Mouse (Mus musculus) midbrain, postnatal 0 days (tissue): ENCODE measurements around the gene Fuca1. TPM values are rescaled to one million over a fixed set of nuclear protein-coding genes. Genes with fewer than 3 reads are reported as not detected.

Source experiments
- ATAC-seq: fragments of 200-750 bp; cut with Nextera tagmentation; 2 replicates; pipeline ENCODE4 v1.8.0; 2017; ENCODE audit warnings: moderate number of reproducible peaks, mild to moderate bottlenecking, moderate TSS enrichment, moderate library complexity; ENCODE audit not compliant: low FRiP score
- DNase-seq: peaks from one replicate; pipeline ENCODE4 v3.0.0-alpha.2; 2015; ENCODE audit warnings: low spot score
- H3K27ac ChIP-seq: fragments of 300-500 bp; sonication (generic); 2 replicates; pipeline ENCODE4 v1.5.1; 2014; ENCODE audit warnings: low read depth, mild to moderate bottlenecking, low read length, mixed read lengths
- H3K27me3 ChIP-seq: fragments of 300-500 bp; sonication (generic); 2 replicates; pipeline ENCODE4 v1.6.1; 2014; ENCODE audit warnings: low read length, control low read depth, mixed read lengths; ENCODE audit not compliant: insufficient read depth
- H3K36me3 ChIP-seq: fragments of 300-500 bp; sonication (generic); 2 replicates; pipeline ENCODE4 v1.6.1; 2014; ENCODE audit warnings: low read length, control low read depth, mixed read lengths; ENCODE audit not compliant: insufficient read depth
- H3K4me1 ChIP-seq: fragments of 300-500 bp; sonication (generic); 2 replicates; pipeline ENCODE4 v1.6.1; 2014; ENCODE audit warnings: mild to moderate bottlenecking, control low read depth, antibody characterized with exemption, low read length, mixed read lengths; ENCODE audit not compliant: insufficient read depth
- H3K4me2 ChIP-seq: fragments of 300-500 bp; sonication (generic); 2 replicates; pipeline ENCODE4 v1.6.1; 2014; ENCODE audit warnings: low read depth, mild to moderate bottlenecking, low read length, mixed read lengths; ENCODE audit not compliant: poor library complexity, severe bottlenecking
- H3K4me3 ChIP-seq: fragments of 300-500 bp; sonication (generic); 2 replicates; pipeline ENCODE4 v1.5.1; 2014; ENCODE audit warnings: low read depth, mild to moderate bottlenecking, low read length, moderate library complexity
- H3K9ac ChIP-seq: fragments of 300-500 bp; sonication (generic); replicated peaks from 2 replicates; pipeline ENCODE4 v1.6.1; 2014; ENCODE audit warnings: mild to moderate bottlenecking, low read length, moderate library complexity, mixed read lengths; ENCODE audit not compliant: poor library complexity, severe bottlenecking
- H3K9me3 ChIP-seq: fragments of 300-500 bp; sonication (generic); 2 replicates; pipeline ENCODE4 v1.6.1; 2016; ENCODE audit warnings: low read length, control low read depth
- CTCF ChIP-seq: IDR thresholded peaks from 2 replicates; pipeline ENCODE4 v1.5.1; 2016; ENCODE audit warnings: antibody characterized with exemption, mild to moderate bottlenecking
- WGBS: fragments of 180-500 bp; shearing (Covaris S2); extraction: QIAGEN DNeasy Blood & Tissue Kit; methylation state at CpG from one replicate; pipeline ENCODE4 v1.1.7; 2014; 5-methylcytosine and 5-hydroxymethylcytosine counted together
- polyA plus RNA-seq: library from polyadenylated mRNA; unstranded; fragments of >200 nt; fragmentation: Nextera tagmentation; extraction: Ambion mirVana; gene quantifications from 2 replicates; pipeline ENCODE4 v1.2.1, GENCODE M21; 2015
- total RNA-seq: library from RNA; depleted of rRNA; stranded (reverse); fragments of >200 nt; gene quantifications from 2 replicates; pipeline ENCODE4 v1.2.3, GENCODE M21; 2014; rRNA removed

The Fuca1 gene
- total RNA-seq (37.8 and 38.8 TPM in 2 replicates), polyA plus RNA-seq (92.7 and 93.7 TPM in 2 replicates)

DNA sequence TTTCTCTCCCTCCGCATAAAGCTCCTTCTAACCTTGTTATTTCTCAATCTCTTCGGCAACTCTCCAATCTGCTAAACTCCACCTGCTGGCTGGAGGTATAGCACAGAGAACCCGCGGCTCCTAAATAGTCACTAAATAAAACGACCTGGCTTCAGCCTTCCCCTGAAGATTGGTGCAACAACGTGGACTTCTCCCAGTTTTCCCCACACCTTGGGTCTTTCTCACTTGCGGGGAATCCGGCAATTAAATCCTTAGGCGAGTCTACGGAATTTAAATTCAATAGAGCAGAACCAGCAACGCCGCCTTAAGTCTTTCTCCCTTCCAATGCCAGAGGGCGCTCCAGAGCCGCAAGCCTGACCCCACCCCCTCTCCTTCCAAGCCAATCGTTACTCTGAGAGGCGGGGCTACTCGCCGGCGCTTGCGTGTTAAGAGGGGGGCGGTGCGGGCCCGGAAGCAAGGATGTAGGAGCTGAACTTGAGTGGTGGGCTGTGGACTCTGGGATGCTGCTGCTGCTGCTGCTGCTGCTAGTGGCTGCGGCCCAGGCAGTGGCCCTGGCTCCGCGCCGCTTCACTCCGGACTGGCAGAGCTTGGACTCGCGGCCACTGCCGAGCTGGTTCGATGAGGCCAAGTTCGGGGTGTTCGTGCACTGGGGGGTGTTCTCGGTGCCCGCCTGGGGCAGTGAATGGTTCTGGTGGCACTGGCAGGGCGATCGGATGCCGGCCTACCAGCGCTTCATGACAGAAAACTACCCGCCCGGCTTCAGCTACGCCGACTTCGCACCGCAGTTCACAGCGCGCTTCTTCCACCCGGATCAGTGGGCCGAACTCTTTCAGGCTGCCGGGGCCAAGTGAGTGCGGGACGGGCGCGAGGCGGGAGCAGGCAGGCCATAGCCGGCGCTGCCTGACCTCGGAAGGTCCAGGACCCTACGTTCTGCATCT lies at the start of gene Fuca1:
TSS of gene Fuca1 (plus strand) at position 432 of the 938 bp plus-strand sequence.
- Histone ChIP-seq H3K4me3 (peak within 1 kb of the TSS; percentile 57), H3K27ac (peak within 1 kb of the TSS; percentile 75), H3K9me3 (no peaks in the 10 kb centered on the region), H3K4me2 (peak within 1 kb of the TSS; percentile 87), H3K4me1 (peaks cover 5% of the 10 kb centered on the region; the same call in 1 of the 2 replicates), H3K9ac (peak within 1 kb of the TSS; percentile 78), H3K36me3 (peaks cover 7% of the 10 kb centered on the region; the same call in 1 of the 2 replicates), H3K27me3 (no peaks in the 10 kb centered on the region)
- 1% methylated on average over 60 of the region's 60 CpGs for WGBS
- DNase-seq, result peak; percentile 98
- peak; percentile 85 for TF ChIP-seq CTCF
- ATAC-seq, result peak; percentile 98

DNA sequence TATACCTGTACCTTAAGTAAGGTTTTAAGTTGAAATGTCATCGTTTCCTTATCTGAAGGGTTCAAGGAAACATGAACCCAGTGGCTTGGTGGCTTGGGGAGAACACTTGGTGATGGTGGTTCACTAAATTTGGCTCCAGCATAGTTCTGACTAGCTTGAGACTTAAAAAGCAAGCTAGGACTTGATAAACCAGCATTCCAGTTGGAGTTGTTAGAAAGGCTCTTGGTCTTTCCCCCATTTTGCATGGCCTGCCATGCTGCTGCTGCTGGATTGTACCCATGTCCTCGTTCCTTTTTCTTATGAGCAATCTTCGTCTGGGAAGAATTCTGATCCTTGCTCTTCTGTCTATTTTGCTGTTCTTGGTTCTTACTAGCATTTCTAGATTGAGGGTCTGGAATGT lies 48.5 kb upstream of the Fuca1 start:
- no peak for TF ChIP-seq CTCF
- peaks cover 17% of the 10 kb centered on the region; the same call in 1 of the 2 replicates for H3K4me1 ChIP-seq
- no peak for ATAC-seq

DNA sequence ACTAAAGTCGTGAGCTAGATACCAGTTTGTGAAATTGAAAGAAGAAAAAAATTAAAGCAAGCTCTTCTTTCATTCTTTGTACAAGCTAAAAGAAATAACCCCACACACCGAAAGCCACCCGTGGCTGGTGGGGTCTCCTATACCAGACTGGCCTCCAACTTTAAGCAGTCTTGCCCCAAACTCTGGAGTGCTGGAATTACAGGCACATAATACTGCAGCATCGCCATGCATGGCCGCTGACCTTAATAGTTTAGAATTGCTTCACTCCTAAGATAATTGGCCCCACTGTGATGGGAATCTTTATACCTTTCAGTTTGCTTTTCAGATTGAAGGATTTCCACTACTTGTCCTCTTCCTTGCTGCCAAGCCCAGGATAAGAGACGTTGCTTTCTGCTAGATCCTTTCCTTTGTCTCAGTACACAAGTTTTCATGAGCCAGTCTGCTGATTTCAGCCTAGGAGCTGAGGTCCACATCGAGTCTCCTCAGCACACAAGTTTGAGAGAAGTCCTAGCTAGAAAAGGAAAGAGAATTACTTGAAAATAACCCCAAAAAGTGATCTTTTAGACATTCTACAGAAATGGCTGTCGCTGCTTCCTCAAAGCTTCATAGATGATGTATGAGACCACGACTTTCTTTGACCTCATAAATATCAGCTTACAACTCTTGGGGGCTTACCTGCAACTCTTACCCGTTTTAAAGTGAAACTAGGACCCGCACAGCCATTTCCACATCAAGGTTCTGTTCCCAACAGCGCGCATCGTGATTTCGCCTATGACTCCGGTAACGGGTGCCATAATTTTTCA lies 47.7 kb upstream of the Fuca1 start:
- ATAC-seq (no peak), DNase-seq (no peak)
- H3K27me3 ChIP-seq, result no peaks in the 10 kb centered on the region
- TF ChIP-seq CTCF, result no peak
- H3K36me3 ChIP-seq, result no peaks in the 10 kb centered on the region
- peak overlapping the region; percentile 89 for H3K9ac ChIP-seq
- peaks cover 17% of the 10 kb centered on the region; the same call in 1 of the 2 replicates for H3K4me1 ChIP-seq
- H3K27ac ChIP-seq, result peak overlapping the region; percentile 100
- no peaks in the 10 kb centered on the region for H3K9me3 ChIP-seq
- H3K4me2 ChIP-seq, result peak overlapping the region; percentile 75
- 5% methylated on average over 17 of the region's 17 CpGs for WGBS
- H3K4me3 ChIP-seq, result peak overlapping the region; percentile 72

More for the DNA sequence above, 48.5 kb upstream of the Fuca1 start:
- Histone ChIP-seq H3K4me2 (peak overlapping the region; percentile 75), H3K9me3 (no peaks in the 10 kb centered on the region), H3K4me3 (peak overlapping the region; percentile 72), H3K27ac (peak overlapping the region; percentile 100; the same call in 1 of the 2 replicates), H3K9ac (0 out of 2 replicates have a peak overlapping the region, but pooled peaks have one; percentile 89), H3K27me3 (no peaks in the 10 kb centered on the region), H3K36me3 (no peaks in the 10 kb centered on the region)
- WGBS, result 40% methylated on average over 3 of the region's 3 CpGs
- DNase-seq, result no peak

DNA sequence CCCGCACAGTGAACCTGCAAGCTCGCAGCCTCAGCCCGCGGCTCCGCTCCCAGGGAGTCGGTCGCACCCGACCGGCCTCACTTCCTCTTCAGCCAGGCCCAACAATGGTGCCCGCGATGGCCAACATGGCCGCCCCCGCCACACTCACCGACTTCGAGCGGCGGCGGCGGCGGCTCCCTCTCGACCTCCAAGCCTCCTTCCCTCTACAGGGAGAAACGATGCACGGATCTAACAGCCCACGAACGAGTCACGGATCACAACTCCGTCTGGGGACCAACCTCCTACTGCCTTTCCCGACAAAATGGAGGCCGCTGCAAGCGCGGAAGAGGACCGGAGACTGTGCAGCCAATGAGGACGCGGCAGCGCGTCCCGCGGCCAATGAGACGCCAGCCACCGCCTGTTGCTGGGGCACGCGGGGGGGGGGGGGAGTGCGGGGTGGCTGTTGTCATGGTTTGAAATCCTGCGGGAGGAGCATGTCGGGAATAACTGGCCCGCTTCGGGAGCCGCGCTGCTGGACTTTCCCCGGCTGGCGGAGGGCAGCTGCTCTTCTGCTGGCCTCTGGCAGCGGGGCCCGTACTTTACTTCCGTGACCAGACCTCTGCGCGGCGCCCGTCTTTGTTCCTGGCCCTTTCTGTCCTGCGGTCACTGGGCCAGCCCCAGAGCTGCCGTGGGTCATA lies 46.9 kb upstream of the Fuca1 start, which contains the start of gene Pnrc2:
TSS of gene Pnrc2 (minus strand) at position 325 of the 677 bp plus-strand sequence.
- H3K36me3 ChIP-seq, result no peaks in the 10 kb centered on the region
- peak within 1 kb of the TSS; percentile 72 for H3K4me3 ChIP-seq
- peaks cover 17% of the 10 kb centered on the region; the same call in 1 of the 2 replicates for H3K4me1 ChIP-seq
- peak within 1 kb of the TSS; percentile 89 for H3K9ac ChIP-seq
- DNase-seq, result peak; percentile 97
- peak within 1 kb of the TSS; percentile 75 for H3K4me2 ChIP-seq
- H3K9me3 ChIP-seq, result no peaks in the 10 kb centered on the region
- 0% methylated on average over 50 of the region's 60 CpGs for WGBS
- H3K27ac ChIP-seq, result peak within 1 kb of the TSS; percentile 100
- ATAC-seq, result peak; percentile 97
- no peaks in the 10 kb centered on the region for H3K27me3 ChIP-seq
- TF ChIP-seq CTCF, result no peak
